Comparison of ENCODE assay signal across 12 mouse cellular contexts in genomic region chr13:70732781-70733180, GRCm38 (mm10).
"Had no signal": no experiment of that assay in that cellular context is flagged by ENCODE, and none has a peak within 500 bp of the region (broad histone marks: within the 10 kb centered on the region; RNA-seq: fewer than 3 reads in every experiment).

No protein-coding gene starts in this region.

- H3K4me1 ChIP-seq: liver, embryonic 13.5 days had no signal

- H3K27me3 ChIP-seq: limb, embryonic 12.5 days; liver, embryonic 13.5 days; midbrain, embryonic 13.5 days; stomach, embryonic 15.5 days had no signal

- H3K36me3 ChIP-seq: limb, embryonic 12.5 days; liver, embryonic 13.5 days; midbrain, embryonic 13.5 days; stomach, embryonic 15.5 days had no signal

- H3K27ac ChIP-seq: kidney, postnatal 0 days; layer of hippocampus, adult 2 months; limb, embryonic 12.5 days; liver, embryonic 13.5 days; midbrain, embryonic 13.5 days; stomach, embryonic 15.5 days had no signal

- H3K4me3 ChIP-seq: layer of hippocampus, adult 2 months; limb, embryonic 12.5 days; liver, embryonic 13.5 days; midbrain, embryonic 13.5 days; stomach, embryonic 15.5 days had no signal

- H3K9me3 ChIP-seq: limb, embryonic 12.5 days; liver, embryonic 13.5 days; midbrain, embryonic 13.5 days; stomach, embryonic 15.5 days had no signal

- DNase-seq: kidney, postnatal 36 days; liver; liver, embryonic 13.5 days; lung, postnatal 36 days; right cerebral cortex, postnatal 14 days; thymus, adult 2 months; thymus, postnatal 36 days had no signal
